Mouse (Mus musculus): Measurements from ENCODE around the gene Rasl12. TPM values are rescaled to one million over a fixed set of nuclear protein-coding genes. Genes with fewer than 3 reads are reported as not detected.

The Rasl12 gene
- total RNA-seq, 4 experiments from 2014 or later: 5.9 to 20.4 (median 7.2) TPM

DNA sequence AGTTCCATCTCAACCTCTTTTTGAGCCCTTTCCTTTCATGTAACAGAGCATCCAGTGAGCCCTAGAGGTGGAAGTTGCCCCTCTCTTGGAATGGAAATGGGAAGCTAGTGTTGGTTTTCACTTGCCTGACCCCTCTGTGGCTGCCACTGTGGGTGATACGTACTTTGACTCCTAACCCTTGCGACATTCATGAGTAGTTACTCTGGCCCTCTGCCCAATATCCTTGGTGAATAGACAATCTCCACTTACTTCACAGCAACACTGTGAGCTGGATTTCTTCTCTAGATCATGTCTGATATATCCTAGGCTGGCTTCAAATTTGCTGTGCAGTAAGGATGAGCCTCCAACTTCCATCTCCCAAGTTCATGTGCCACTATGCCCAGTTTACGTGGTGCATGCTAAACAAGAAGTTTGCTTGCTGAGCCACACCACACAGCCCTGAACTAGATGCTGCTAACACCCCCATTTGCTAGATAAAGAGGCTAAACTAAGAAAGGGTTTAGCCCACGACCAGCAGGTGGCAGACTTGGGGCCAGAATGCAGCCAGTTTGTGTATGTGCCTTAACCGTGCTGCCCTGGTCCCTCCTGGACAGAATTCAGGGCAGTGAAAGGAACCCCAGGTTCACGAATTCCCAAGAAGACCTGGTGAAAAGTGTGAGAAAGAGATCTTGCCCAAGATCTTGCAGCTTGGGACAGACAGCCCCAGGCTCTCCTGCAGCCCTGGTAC lies 5.5 kb upstream of the Rasl12 start:
- peak; percentile 48 for DNase-seq

- no peak for DNase-seq
These were observed 4.7 kb upstream of the Rasl12 start for GRCm38 (mm10) chr9:65393606-65394005.

GRCm38 (mm10) chr9:65394360-65394759 lies 3.9 kb upstream of the Rasl12 start:
- no peak for DNase-seq

DNA sequence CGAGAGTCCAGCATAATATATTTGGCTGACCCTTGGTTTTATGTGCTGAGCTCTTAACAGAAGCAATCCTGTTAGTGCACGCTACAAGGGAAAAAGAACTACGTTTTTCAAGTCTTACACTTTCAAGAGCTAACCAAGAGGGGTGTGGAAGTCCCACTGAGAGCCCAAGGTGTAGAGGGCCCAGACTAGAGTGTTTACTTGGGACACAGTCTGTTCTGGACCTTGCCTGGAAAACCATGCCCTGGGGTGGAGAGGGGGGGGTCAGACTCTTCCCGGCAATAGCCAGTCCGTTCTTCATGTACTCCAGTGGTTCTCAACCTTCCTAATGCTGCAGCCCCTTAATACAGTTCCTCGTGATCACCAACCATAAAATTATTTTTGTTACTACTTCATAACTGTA lies 1.6 kb downstream of the Rasl12 start:
- no peak for DNase-seq

- DNase-seq: peak; percentile 79
These were observed 6.3 kb downstream of the Rasl12 start for GRCm38 (mm10) chr9:65404331-65405183.

- DNase-seq: no peak
These were observed 6.8 kb downstream of the Rasl12 start for GRCm38 (mm10) chr9:65405184-65405449.

GRCm38 (mm10) chr9:65407327-65407726 lies 9.0 kb downstream of the Rasl12 start:
- DNase-seq: no peak

GRCm38 (mm10) chr9:65407861-65408260 lies 9.6 kb downstream of the Rasl12 start:
- DNase-seq: peak; percentile 68

DNA sequence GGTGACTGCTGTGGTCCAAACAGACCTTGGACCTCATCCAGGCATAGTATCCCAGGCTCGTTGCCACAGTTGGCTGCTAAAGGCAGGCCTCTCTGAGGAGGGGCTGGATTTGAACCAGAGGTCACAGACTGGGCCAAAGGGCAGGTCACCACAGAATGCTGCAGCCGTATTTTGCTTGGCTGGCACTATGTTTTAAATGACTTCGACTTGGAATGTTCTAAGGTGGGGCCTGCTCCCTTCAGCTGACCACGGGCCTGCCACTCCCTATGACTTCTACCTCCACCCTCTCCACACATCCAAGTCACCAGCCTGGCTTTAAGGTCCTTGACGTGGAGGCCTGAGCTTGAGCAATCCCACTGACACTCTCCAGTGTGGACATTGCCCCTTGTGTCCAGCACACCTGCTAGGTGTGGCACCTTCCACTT lies 10.6 kb downstream of the Rasl12 start:
- DNase-seq: peak; percentile 32

GRCm38 (mm10) chr9:65410378-65410777 lies 12.1 kb downstream of the Rasl12 start:
- DNase-seq: no peak

DNA sequence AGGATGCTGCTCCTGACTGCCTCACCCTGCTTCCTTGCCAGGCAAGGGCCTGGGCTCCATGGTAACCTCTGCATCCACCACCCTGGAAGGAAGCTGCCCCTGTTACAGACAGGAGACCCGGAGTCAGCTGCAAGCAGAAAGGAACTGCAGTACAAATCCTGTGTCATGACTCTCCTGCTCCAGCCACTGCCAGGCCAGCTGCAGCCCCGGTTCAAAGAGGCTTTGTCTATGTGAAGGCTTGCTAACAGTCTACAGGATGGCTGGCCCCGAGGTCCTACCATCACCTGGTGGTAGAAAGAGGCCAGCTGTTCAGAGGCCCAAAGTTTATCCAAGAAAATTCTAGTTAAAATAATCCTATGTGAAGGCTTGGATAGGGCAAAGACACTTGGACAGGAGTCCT lies 13.0 kb downstream of the Rasl12 start:
- DNase-seq: no peak

GRCm38 (mm10) chr9:65417738-65418137 lies 19.4 kb downstream of the Rasl12 start:
- DNase-seq: no peak

DNA sequence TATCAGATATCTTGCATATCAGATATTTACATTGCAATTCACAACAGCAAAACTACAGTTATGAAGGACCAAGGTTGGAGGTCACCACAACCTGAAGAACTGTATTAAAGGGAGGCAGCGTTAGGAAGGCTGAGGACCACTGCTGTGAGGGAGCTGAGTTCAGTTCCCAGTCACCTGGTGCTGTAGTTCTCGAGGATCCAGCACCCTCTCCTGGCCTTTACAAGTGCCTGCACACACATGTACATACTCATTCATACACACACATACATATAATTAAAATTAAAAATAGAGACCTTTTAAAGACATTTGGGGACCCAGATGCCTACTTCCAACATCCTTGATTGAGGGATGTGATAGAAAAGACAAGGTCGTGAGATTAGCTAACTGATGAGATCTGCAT lies 21.3 kb downstream of the Rasl12 start:
- no peak for DNase-seq

DNA sequence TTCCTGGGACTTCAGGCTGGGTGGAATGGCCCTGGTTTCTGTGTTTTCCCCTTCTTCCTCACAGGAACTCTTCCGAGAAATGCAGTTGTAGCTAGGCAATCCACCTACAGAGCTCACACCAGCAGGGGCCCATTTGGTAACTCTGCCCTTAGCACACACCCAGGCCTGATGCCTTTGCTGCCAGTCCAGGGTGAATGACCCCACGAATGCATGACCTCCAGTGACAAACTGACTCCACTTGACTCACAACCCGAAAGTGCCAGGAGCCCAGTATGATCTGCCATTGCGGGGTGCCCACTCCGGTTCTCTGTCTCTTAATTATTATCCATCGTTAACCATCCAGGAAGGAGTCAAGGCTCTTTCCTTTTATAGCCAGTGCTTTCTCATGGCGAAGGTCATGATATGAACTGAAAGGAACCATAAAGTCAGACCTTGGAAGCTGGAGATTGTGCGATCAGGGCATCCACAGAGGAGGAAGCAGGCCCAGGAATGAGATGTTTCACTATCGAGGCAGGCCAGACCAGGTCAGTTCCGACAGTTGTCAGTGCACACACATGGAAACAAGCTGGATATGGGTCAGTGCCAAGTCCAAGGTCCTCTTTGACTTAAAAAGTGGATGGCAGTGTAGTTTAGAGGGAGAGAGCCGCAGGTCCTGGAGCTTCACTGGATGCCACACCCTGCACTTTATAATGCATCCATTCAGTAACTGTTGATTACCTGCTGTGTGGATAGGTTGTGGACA lies 24.6 kb downstream of the Rasl12 start, which contains the start of gene Slc51b:
Gene Slc51b, minus strand, starts transcription at position 196 of the 742 bp plus-strand sequence.
- DNase-seq: peak; percentile 48

- DNase-seq: no peak
These were observed 26.1 kb downstream of the Rasl12 start for GRCm38 (mm10) chr9:65424393-65424792.

DNA sequence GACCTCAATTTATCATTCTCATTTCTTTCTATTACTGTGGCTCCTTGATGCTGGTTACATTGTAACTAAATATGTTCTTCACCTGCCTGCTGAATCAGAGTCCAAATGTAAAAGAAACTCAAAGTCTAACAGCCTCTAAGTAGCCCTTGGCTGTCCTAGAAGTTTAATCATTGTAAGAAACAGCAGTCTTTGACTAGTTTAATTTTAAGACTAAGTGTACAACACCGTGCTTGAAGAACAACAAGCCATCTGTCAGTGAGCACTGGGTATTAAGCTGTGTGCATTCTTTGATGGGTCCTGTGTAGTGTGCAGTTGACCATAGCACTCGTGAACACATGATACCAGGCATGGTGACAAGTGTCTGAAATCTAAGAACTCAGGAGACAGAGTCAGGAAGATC lies 29.2 kb downstream of the Rasl12 start:
- no peak for DNase-seq

DNA sequence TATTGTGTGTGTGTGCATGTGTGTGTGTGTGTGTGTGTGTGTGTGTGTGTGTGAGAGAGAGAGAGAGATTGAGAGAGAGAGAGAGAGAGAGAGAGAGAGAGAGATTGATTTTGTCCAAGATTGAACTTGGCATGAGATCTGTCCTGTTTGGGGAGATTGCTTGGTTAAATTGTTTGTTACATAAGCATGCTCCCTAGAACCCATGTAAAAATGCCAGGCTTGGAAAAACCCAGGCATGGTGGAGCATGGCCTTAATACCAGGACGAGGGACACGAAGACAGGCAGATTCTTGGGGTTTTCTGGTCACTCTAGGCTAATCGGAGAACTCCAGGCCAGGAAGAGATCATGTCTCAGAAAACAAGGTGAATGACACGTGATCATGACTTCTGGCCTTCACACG lies 29.7 kb downstream of the Rasl12 start:
- DNase-seq: no peak

DNA sequence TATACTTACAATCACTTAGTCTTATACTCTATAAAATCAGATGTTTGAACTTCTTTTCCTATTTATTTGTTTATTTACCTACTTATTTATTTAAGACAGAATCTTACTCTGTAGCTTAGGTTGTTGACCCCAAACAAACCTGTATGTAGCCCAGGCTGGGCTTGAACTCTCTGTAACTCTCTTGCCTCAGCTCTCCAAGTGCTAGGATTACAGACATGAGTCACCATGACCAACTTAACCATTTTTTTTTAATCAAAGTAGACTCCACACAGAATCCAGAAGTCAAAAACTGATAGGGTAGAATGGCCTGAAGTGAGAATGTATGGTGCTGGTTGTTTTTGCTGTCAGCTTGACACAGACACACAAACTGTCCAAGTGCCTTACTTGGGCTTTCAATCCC lies 32.1 kb downstream of the Rasl12 start:
- no peak for DNase-seq

GRCm38 (mm10) chr9:65430921-65431320 lies 32.6 kb downstream of the Rasl12 start:
- no peak for DNase-seq

- peak; percentile 76 for DNase-seq
These were observed 33.9 kb downstream of the Rasl12 start for GRCm38 (mm10) chr9:65432236-65432635.

- DNase-seq: peak; percentile 19
These were observed 35.8 kb downstream of the Rasl12 start for GRCm38 (mm10) chr9:65434140-65434539.

GRCm38 (mm10) chr9:65435211-65435610 lies 36.9 kb downstream of the Rasl12 start:
- DNase-seq: no peak

- DNase-seq: peak; percentile 84
These were observed 37.5 kb downstream of the Rasl12 start, which contains the start of gene Mtfmt for GRCm38 (mm10) chr9:65435671-65436301. Mtfmt (plus strand) TSS chr9:65435782.
